Mouse (Mus musculus): ENCODE data around the gene Fshr.
"Not testable (repeated sequence)": the region's sequence is repeated elsewhere in the genome, so short reads cannot be mapped to it uniquely, and the experiment has no call there.

Gene Fshr

DNA sequence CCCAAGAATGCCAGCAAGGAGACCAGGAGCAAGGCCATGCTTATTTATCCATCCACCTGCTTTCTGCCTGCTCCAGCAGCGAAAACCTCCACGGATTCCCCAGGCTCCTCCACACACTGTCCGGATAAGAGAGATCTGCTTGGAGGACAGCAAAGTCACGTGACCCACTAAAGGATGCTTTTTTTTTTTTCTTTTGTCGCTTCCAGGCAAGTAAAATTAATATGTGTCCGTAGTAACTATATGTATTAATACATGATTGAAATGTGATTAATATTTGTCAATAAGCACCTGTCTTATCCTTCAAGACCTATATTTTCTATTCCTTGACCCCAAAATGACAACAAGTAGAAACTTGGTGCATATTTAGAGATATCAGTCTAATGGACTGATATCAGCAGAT, at the start of gene Fshr:
Gene Fshr, minus strand, starts transcription at position 101 of the 400 bp plus-strand sequence.
- DNase-seq, result no peak

DNA sequence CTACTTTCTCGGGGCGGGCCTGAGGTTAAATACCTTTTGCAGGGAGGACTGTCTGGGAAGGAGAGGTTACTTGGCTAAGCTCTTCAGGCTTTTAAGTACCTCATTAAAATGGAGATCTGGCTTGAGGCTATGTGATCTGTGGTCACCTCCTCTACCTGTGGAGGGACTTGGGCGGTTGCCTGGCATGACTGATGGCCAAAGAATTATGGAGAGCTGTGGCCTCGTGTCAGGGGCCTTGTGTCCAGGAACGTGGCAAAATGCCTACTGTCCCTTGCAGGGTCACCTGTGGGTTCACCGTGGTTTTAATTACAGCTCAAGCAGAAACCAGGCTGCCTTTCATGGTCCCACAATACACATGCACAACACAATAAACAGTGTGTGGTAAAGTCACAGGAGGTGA, 1.7 kb upstream of the Fshr start:
- DNase-seq, result no peak

DNA sequence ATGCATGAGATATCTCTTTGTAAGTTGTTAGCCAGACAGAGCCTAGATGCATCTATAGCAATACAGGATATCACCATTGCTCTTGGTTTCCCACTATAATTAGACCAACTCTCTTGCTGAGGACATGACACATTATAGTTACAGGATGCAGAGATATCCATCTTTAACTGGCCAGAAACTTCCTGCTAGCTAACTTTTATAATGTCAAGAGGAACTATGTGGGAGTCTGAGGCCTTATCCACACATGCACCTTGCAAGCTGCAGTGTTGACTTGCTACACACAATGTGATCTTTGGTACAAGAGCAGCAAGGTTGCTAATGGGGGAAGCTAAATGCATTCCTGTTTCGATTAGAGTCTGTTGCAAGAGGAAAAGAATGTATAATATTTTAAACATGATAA, 26.9 kb downstream of the Fshr start:
- no peak for DNase-seq

DNA sequence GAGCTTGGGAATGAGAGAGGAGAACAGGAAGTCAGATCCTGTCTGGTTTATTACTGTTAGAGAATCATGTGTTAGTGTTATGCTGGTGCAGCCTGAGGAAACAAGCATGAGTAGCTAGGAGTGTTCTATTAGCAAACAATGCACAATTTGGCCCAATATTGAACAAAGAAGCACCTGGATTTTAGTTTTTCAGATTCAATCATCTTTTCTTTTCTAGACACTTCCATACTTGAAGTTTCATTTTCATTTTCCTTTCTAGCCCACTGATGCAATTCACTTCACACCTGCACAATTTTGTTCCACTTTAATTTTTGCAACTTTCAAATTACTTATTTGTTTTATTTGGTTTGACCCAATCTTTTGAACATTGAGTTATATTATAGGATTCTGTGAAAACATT, 35.7 kb downstream of the Fshr start:
- no peak for DNase-seq

DNA sequence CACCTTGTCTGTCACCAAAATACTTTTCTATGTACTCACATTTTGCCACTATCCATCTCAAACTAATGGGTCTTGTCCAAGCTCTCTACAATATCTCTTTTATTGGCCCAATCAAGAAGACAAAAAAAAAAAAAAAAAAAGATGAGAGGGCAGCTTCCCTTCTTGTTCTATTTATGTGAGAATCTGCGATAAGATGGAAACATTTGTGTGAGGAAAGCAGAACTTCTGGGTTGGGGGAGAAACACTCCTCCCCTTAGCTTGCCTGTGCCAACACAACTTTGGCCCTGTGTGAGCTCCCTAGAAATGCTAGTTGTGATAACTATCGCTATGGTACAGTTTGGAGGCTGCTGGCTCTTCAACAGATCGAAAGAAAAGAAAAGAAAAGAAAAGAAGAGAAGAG, 38.0 kb downstream of the Fshr start:
- no peak for DNase-seq

DNA sequence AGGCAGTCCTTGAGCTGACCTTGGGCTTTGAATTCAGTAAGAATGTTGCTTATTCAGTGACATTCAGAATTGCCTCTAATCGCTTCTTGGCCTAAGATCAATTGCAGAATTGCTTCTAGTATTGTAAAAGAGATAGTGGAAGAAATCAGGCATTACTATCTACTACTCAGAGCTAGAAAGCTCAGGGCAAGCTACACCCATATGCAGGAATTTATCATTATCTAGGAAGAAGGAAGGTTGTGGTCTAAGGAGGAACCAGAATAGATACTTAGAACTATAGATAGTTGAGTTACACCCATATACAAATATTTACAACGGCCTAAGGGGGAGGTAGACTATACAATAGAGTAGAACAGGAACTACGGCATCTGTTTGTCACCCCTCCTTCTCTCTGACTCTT, 41.1 kb downstream of the Fshr start:
- not testable (repeated sequence) for DNase-seq

DNA sequence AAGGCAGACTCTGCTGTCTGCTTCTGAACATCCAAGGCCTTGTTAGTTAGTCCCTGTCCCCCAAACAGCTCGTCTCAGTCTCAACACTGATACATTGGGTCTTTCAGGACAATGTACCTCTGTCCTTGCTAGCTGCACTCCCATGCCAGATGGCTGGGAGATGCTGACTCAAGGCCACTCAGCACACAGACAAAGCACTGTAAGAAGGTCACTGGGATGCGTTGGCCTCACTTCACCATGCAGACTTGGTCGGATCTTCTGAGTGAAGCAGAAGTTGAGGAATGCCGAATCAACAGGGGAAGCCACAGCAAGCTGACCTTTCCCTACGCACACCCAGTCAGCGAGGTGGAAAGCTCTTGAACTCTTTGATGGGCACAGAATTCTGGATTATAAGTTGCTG, 55.7 kb downstream of the Fshr start:
- DNase-seq, result no peak

DNA sequence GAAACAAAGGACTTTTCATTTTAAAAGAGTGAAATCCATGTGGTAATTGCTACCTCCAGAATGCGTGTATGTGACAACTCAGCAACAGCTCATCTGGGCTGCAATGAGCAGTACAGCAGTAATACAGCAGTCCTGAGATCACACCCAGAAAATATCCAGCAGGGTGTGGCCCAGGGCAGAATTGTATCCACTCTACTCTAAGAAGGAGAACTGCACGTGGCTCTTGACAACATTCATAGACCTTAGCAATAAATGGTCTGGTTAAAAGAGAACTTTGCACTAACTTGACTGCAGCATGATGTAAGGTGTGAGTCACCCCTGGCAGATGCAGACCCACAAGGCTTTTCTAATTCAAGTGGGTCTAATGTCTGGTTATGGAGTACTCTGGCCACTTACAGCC, 80.5 kb downstream of the Fshr start:
- DNase-seq, result no peak

DNA sequence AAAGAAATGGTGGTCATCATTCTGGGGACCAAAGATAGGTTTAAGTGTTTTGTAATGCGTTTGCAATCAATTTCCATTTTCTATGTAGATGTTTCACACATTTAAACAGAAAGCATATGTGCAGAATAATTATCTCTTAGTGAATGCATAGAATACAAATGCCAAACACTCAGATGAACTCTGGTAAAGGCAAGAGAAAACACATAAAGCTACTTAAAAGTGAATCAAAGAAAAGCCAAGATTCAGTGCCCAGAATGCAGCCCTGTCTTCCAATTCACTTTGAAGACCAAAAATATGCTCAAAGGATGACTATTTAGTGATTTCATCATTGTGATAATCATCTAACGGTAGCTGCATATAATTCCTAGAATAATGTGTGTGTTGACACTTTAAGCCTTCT, 81.2 kb downstream of the Fshr start:
- no peak for DNase-seq

DNA sequence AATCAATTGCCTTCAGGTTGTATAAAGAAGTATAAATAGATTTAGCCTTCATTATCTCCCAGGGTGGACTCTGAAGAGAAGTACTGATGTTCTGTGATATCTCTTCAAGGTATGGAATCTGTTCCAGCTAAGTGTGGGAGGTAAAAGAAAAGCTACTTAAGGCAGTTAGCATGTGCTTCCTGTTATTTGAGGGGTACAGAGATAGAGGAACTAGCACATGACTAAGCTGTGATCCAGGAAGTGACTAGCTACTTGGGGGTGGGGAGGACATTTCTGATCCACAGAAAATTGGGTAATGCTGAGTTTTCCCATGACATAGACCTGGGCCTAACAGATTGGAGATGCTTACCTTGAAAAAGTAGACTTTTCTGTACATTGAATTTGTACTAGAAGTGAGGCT, 86.5 kb downstream of the Fshr start:
- DNase-seq, result no peak

DNA sequence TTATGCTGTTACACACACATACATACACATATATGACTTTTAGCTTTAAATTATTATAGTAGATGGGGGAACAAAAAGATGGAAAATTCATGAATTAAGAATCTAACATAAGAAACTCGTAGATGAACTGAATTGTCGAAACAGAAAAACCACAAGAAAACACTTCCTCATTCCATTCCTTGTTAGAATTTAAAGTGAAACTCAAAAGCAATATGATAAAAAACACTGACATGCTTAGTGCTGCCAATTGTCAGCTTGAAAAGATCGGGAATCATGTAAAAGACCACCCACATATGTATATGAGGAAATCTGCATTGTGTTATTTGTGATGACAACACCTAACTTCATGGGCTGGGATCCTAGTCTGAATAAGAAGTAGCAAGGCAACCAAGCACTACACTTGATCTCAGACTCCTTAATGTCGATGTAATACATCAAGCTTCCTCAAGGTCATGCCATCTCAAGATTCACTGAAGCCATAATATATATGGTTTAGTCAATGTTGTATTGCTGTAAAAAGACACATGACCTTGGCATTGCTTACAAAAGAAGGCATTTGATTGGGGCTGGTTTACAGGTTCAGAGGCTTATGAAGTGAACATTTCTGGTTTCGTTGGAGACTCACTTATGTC, 99.6 kb downstream of the Fshr start:
- no peak for DNase-seq

DNA sequence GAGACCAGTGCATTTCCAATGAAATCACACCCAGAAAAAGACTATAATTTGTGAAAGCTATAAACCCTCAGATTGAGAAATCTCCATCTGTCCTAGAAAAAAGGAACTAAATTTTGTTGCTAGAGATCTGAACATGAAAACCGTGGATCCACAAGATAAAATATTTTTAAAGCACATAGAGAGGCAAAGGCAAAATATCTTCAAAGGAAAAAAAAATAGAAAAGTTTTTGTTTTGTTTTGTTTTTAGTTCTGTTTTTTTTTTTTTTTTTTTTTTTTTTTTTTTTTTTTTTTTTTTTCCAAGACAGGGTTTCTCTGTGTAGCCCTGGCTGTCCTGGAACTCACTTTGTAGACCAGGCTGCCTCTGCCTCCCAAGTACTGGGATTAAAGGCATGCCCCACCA, 100.7 kb downstream of the Fshr start:
- DNase-seq, result not testable (repeated sequence)

DNA sequence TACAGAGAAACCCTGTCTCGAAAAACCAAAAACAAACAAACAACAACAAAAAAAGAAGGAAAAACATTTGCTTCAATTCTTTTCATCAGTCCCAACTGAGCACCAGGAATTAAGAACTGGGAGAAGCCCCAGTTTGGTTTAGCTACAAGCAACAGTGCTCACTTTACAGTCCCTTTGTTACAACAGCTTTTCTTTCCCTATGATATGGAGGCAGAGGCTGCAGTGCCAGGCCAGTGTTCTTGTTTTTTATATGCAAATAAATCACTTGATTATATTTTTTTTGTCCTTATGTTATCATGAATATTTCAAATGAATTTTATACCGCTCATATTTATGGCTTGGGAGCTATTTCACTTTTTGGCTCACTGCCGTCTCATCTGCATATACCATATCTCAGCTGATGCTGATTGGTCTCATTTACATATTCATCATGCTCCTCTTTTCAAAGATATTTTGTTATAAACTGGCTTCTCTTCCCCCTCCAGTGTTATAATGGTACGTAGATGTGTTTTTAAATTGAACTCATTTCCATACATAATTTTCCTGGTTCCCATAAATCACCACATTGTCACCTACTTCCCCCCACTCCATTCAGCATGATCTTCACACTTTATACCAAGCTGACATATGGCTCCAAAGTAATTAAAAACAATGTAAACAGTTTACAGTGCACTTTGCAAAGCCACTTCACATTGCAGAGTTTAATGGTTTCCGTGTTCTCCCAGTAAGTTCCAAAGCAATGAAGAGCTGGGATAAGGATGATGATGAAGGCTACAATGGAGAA, 110.6 kb downstream of the Fshr start:
- DNase-seq, result no peak

DNA sequence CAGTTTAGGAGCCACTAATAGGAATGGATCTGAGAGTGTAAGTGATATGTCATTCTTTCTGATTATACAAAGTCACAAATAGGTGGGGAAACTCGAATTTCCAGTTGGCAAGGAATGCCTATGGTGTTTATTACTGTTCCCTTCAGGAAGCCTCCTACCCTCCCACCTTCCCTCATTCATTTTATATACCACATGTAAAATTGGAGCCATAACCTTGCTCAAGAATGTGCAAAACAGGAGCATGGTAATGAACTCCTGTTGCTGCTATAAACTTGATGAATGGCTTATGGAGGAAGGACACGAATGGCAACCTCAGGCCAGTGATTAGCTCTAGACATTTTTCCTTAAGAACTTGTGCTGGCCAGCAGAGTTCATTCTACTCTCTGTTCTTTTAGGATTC, 117.6 kb downstream of the Fshr start:
- DNase-seq, result no peak

DNA sequence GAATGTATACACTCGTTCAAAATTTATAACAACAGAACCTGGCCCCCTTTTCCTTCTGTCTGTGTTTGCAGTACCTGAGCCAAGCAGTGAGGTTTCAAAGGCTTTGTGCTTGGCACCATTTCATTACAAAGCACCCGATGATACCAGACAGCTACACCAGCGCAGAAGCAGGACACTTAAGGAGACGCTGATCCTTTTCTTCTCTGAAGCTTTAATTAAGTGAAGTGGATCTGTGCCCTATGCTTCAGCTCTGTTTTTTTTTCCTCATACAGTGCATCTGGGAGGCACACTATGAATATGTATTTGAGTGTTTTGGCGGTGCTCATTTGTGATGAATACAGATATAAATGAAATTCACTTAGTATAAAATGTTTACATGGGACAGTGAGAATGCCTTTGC, 120.8 kb downstream of the Fshr start:
- no peak for DNase-seq

DNA sequence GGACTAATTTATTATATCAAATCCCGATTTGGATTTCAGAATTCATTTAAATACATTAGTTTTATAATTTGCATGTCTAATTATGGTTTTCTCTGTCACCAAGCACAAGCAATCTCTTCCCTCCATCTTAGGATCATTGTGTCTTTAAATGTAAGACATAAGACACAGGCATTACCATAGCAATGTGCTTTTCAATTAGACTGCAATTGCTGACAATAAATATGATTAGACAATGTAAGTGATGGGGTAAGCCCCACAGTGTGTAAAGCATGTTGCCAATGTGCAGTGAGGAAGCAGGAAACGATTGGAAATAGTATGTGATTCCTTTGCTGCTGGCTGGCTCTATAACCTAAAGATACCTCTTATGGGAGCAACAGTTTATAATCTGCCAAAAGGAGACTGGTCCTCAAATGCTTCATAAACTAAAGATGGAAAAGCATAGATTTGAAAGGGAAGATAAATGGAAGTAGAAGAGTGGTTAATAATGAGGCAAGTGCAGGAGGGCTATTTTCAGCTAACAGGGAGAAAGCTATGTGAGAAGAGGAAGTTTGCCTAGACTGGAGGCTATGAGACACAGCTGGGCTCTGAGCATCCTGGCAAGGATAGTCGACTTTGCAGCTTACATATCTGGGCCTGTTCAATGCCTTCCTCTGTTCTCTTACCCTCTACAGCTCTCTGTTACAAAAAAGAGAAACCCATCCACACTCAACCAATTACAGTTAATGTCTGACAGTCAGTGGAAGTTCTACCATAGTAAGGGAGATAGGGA, 136.0 kb downstream of the Fshr start:
- no peak for DNase-seq

DNA sequence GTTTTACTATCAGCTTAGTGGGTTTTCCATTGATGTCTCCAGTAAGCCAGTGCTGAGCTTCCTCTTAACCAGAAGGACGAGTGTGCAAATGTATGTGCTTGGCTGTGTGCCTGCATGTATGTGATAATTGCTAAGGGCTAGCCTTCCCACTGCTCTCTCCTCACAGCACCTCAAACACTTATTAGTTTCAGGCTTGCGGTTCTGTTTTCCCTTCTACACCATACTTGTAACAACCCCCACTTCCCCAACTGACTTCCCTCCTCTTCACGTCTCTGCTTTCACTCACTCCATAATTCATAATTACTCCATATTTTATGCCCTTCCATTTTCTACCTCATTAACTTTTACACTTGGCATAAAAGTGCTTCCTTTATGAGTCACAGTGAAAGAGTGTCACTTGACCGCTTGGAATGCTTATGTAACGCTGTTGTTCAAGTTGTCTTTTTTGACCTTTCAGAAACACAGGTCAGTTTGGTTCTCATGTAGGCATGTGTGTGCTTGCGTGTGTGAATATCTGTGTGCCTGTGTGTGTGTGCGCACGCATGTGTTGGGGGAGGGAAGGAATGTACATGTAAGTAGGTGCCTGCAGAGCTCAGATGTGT, 138.0 kb downstream of the Fshr start:
- no peak for DNase-seq

DNA sequence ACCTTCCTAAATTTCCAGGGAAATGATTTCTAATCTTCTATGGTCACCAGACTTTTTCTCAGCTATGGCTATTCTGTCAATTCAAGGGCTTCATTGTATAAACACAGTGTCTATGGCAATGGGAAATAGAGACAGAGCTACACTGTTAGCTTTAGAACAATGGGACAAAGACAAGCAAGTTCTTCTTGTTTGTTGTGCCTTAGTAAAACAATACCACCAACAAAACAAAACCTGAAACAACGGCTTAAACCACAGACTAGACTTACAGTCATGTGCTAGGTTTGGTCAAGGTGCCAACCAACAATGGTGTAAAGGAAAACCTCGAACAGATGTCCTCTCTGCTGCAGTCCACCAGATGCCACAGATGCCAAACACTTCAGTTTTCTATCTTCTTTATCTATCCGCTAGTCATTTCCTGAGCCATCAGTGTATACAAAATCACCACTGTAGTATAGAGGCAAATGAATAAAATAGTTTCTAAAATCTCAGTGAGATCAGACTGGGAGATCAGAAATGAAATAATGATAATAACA, 149.4 kb downstream of the Fshr start:
- no peak for DNase-seq

DNA sequence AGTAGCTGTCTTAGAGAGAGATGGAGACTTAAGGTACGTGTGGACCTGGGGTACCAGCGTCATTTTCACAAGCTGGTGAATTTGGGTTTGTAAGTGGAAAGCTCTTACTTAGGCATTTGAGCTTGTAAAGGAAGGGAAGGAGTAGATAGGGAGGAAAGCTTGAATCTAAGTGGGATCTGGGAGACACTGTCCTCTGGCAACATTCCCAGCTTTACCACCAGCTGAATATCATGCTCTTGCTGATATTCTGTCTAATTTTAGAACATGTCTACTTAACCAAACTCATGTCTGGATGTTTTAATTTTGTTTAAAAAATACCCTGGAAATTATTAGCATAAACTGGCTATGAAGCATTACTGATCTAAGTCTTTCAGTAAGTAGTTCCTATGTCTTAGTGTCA, 151.4 kb downstream of the Fshr start:
- DNase-seq, result no peak

DNA sequence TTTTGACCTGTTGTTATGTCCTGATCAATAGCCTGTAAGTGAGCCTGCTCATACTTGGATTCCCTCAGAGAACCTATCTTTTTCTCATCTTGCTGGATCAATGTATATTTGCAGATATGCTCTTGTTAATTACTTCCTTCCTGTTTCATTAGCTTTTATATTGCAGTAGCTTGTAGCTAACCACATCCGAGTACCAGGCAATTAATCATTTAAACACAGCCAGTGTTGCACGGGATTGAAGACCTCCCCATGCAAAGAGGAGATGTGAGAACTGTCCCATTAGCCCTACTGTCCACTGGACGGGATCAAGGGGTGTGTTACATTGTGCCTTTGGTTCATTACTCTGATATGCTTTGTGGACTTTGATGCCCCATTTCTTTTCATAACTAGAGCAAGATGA, 154.5 kb downstream of the Fshr start:
- no peak for DNase-seq

DNA sequence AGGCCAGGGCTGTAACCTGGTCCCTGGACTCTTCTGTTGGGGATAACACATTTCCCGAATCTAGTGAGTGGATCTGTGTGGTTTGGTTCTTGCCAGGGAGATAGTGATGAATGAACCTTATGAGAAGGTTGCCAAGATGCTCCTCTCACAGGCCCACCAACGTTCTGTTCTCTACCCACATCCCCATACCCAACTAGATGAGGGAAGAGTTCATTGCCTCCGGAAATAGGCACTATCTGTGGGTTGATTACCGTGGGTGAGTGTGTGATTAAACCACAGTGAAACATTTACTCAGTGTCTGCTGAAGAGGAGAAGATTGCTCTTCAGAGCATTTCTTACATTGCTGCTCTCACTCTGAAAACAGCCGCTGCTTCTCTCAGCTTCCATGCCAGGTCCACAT, 163.8 kb downstream of the Fshr start:
- DNase-seq, result no peak

DNA sequence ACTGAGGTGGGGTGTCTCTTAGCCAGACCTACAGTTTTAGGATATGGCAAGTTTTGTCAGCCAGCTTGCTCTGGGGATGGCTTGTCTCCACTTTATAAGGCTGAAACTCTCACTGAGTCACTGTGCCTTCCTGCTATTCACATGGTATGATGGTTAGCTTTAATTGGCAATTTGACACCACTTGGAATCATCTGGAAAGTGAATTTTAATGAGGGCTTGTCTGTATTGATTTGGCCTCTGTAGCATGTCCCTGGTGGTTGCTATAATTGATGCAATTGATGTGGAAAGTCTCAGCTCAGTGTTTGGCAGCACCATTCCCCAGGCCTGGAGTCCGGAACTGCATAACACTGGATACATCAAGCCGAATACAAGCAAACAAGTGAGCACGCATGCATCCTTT, 164.4 kb downstream of the Fshr start:
- no peak for DNase-seq

DNA sequence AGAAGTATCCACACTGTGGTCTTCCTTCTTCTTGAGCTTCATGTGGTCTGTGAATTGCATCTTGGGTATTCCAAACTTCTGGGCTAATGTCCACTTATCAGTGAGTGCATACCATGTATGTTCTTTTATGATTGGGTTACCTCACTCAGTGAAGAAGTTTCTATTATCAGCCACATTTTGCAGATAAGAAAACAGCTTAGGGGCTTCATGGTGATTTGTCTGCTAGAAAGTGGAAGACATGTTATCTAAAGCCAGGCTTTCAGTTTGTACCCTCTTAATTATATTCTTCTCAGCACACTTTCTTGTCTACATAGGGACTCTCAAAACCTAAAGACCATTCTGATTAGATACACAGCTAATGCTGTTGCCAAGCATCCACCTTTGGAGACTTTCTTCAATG, 165.8 kb downstream of the Fshr start:
- no peak for DNase-seq

Measured in lung, postnatal 14 days (tissue).